Mouse (Mus musculus): ENCODE results near the gene Cnnm2. TPM values are rescaled to one million over a fixed set of nuclear protein-coding genes. Genes with fewer than 3 reads are reported as not detected.
A peak's percentile ranks its signal among the peaks of the same experiment; 100 is the strongest.

Gene Cnnm2
- polyA plus RNA-seq, 1 experiment from 2014 or later, result 3.9 TPM

GRCm38 (mm10) chr19:46928136-46928535, 166.7 kb downstream of the Cnnm2 start:
- Histone ChIP-seq H3K27ac (ENCODE audit: poor library complexity, severe bottlenecking) (no peak overlapping the region), H3K4me3 (no peak overlapping the region), H3K27me3 (replicated peaks) (no peaks in the 10 kb centered on the region), H3K9ac (no peak overlapping the region), H3K4me2 (no peak overlapping the region), H3K9me3 (replicated peaks) (no peaks in the 10 kb centered on the region), H3K4me1 (replicated peaks) (peaks cover 48% of the 10 kb centered on the region), H3K36me3 (0 out of 2 replicates have a peak, but pooled peaks cover 6% of the 10 kb centered on the region)
- ATAC-seq (ENCODE audit: insufficient number of reproducible peaks, low FRiP score), result no peak
- WGBS, result 43% methylated on average over 4 of the region's 4 CpGs

- Histone ChIP-seq H3K4me1 (replicated peaks) (peaks cover 54% of the 10 kb centered on the region), H3K9ac (no peak overlapping the region), H3K9me3 (replicated peaks) (no peaks in the 10 kb centered on the region), H3K27me3 (replicated peaks) (no peaks in the 10 kb centered on the region), H3K4me3 (no peak overlapping the region), H3K36me3 (no peaks in the 10 kb centered on the region), H3K27ac (ENCODE audit: poor library complexity, severe bottlenecking) (peak overlapping the region; percentile 83), H3K4me2 (peak overlapping the region; percentile 38)
- ATAC-seq (ENCODE audit: insufficient number of reproducible peaks, low FRiP score), result 0 out of 2 replicates have a peak, but pooled peaks have one; percentile 11
- WGBS, result 42% methylated on average over 6 of the region's 6 CpGs
These were observed 167.7 kb downstream of the Cnnm2 start for GRCm38 (mm10) chr19:46929044-46929587.

Other genes starting within 250 kb of the Cnnm2 start
- gene Arl3, start 188.4 kb upstream of the Cnnm2 start, polyA plus RNA-seq (2016; fragmentation: Nextera tagmentation; extraction: Ambion mirVana), result 88.2 and 94.4 TPM in 2 replicates
- 8.1 and 8.9 TPM in 2 replicates for gene Sfxn2, start 188.2 kb upstream of the Cnnm2 start, polyA plus RNA-seq (2016; fragmentation: Nextera tagmentation; extraction: Ambion mirVana)
- 53.4 and 55.6 TPM in 2 replicates for gene Wbp1l, start 162.5 kb upstream of the Cnnm2 start, polyA plus RNA-seq (2016; fragmentation: Nextera tagmentation; extraction: Ambion mirVana)
- gene Cyp17a1, start 88.4 kb upstream of the Cnnm2 start, polyA plus RNA-seq (2016; fragmentation: Nextera tagmentation; extraction: Ambion mirVana), result 0.86 and 1.3 TPM in 2 replicates
- 16.3 and 17.0 TPM in 2 replicates for gene Borcs7, start 71.7 kb upstream of the Cnnm2 start, polyA plus RNA-seq (2016; fragmentation: Nextera tagmentation; extraction: Ambion mirVana)
- 50.3 and 51.3 TPM in 2 replicates for gene As3mt, start 54.1 kb upstream of the Cnnm2 start, polyA plus RNA-seq (2016; fragmentation: Nextera tagmentation; extraction: Ambion mirVana)